ENCODE assay signal across 17 mouse cellular contexts in the genomic region with DNA sequence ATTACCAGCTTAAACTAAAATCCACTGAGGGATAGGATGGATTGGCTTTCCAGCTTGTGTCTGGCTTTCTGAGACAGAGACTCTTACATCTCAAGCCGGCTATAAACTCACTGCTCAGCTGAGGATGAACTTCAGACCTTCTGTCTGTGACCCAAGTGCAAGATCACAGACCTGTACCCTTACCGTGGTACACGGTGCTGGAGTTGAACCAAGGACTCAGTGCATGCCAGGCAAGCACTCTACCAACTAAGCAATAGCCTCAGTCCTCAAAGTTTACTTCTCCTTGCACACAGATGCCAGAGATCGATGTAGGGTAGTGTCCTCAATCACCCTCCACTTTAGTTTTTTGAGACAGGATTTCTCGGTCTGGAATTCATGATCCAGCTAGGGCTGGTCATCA.
"Had no signal": no experiment of that assay in that cellular context is flagged by ENCODE, and none has a peak within 500 bp of the region (broad histone marks: within the 10 kb centered on the region; RNA-seq: fewer than 3 reads in every experiment).

No protein-coding gene starts in this region.

- H3K27me3 ChIP-seq: limb, embryonic 13.5 days; megakaryocyte, embryonic 14.5 days; midbrain, embryonic 13.5 days had no signal

- H3K4me2 ChIP-seq: limb, embryonic 13.5 days; lung, embryonic 14.5 days; midbrain, embryonic 13.5 days had no signal

- H3K4me1 ChIP-seq: midbrain, embryonic 10.5 days had no signal

- DNase-seq: left cerebral cortex, postnatal 4 days; liver; liver, postnatal 0 days; lung, embryonic 14.5 days; lung, postnatal 36 days; thymus, adult 18-20 months; thymus, postnatal 36 days had no signal

- H3K9ac ChIP-seq: limb, embryonic 13.5 days; liver, embryonic 14.5 days; liver, postnatal 0 days; lung, embryonic 14.5 days; midbrain, embryonic 13.5 days had no signal

- H3K27ac ChIP-seq: hindbrain, postnatal 0 days; limb, embryonic 13.5 days; liver, embryonic 14.5 days; midbrain, embryonic 10.5 days; midbrain, embryonic 13.5 days had no signal

- H3K9me3 ChIP-seq: limb, embryonic 13.5 days; megakaryocyte, embryonic 14.5 days; midbrain, embryonic 10.5 days; midbrain, embryonic 13.5 days had no signal

- ATAC-seq: hindbrain, postnatal 0 days; inflammation-experienced regulatory T-cells, adult 6 months; intestine, embryonic 16.5 days; liver, postnatal 0 days; lung, postnatal 0 days; midbrain, embryonic 13.5 days; midbrain, embryonic 16.5 days had no signal

- H3K4me3 ChIP-seq: limb, embryonic 13.5 days; megakaryocyte, embryonic 14.5 days; midbrain, embryonic 10.5 days; midbrain, embryonic 13.5 days had no signal
